Mouse (Mus musculus) heart, postnatal 0 days (tissue): ENCODE data around the gene N4bp2.

ENCODE experiments used
- CTCF ChIP-seq: IDR thresholded peaks from 2 replicates; pipeline ENCODE4 v1.5.1; 2016; ENCODE audit warnings: antibody characterized with exemption, control low read depth, low read depth
- EP300 ChIP-seq: IDR thresholded peaks from 2 replicates; pipeline ENCODE4 v1.6.1; 2016; ENCODE audit warnings: antibody characterized with exemption, low read depth

DNA sequence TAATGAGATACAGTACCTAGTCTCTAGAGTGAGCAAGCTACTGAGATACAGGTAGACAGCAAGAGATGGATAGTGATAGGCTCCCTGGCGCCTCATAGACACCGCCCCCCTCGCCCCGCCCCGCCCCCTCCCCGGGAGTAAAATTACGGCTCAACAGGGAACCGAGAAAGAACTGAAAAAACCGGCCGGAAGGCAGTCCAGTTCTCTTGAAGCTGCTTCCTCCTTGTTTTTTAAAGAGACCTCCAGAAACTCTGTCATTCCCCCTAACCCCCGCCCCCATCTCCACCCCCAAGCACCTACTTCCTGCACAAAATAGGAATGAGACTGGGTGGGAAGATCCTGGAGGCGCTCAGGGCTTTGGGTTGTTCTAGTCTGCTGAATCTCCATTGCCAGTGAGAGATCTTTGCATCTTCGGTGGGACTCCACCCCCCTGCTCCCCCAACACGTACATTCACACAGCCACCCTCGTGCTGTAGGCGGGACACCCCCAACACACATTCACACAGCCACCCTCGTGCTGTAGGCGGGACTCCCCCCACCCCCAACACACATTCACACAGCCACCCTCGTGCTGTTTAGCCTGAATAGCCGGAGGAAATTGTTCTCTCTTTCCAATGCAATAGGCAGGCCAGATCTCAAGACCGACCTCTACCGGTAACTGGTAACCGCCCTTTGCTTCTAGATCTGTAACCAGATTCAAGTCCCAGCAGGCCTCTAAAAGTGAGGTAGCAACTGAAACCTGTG, 38.8 kb upstream of the N4bp2 start:
- TF ChIP-seq EP300 (no peak), CTCF (peak; percentile 36)
